Mouse (Mus musculus) MEL (cell line): ENCODE results near the gene Anp32e. TPM values are rescaled to one million over a fixed set of nuclear protein-coding genes. Genes with fewer than 3 reads are reported as not detected.

ENCODE experiments used
- DNase-seq: peaks from one replicate; pipeline ENCODE4 v3.0.0; 2011; ENCODE audit warnings: low read depth, low spot score
- H3K27ac ChIP-seq: 2 replicates; pipeline ENCODE4 v1.5.1; 2012; ENCODE audit warnings: low read depth, mild to moderate bottlenecking, control low read depth, low read length, moderate library complexity; ENCODE audit not compliant: control insufficient read depth
- H3K27me3 ChIP-seq, 2 experiments: fragments of 150-350 bp in 1 of 2; sonication (generic) in 1 of 2; 2 replicates each; pipeline ENCODE4 v1.6.1; 2012; ENCODE audit warnings: low read length in 2 of 2, mild to moderate bottlenecking in 2 of 2, improper control_type of control experiment in 1 of 2, moderate library complexity in 1 of 2; ENCODE audit not compliant: insufficient read depth in 2 of 2, control insufficient read depth in 1 of 2
- H3K36me3 ChIP-seq, 2 experiments: 2 replicates each; pipeline ENCODE4 v1.6.1; 2012 to 2014; ENCODE audit warnings: low read length in 2 of 2, improper control_type of control experiment in 1 of 2, inconsistent platforms in 1 of 2, mild to moderate bottlenecking in 1 of 2; ENCODE audit not compliant: insufficient read depth in 2 of 2, control insufficient read depth in 1 of 2
- H3K4me1 ChIP-seq, 2 experiments: fragments of 150-350 bp in 1 of 2; sonication (generic) in 1 of 2; 2 replicates each; pipeline ENCODE4 v1.6.1; 2012; ENCODE audit warnings: low read length in 2 of 2, improper control_type of control experiment in 1 of 2, mild to moderate bottlenecking in 1 of 2; ENCODE audit not compliant: insufficient read depth in 2 of 2, control insufficient read depth in 1 of 2
- H3K4me3 ChIP-seq, 2 experiments: fragments of 150-350 bp in 1 of 2; sonication (generic) in 1 of 2; 2 replicates each; pipeline ENCODE4 v1.5.1; 2012; ENCODE audit warnings: low read depth in 2 of 2, low read length in 2 of 2, mild to moderate bottlenecking in 2 of 2, moderate library complexity in 2 of 2, control low read depth in 1 of 2, improper control_type of control experiment in 1 of 2; ENCODE audit not compliant: control insufficient read depth in 1 of 2, insufficient read depth in 1 of 2
- H3K79me2 ChIP-seq: 2 replicates; pipeline ENCODE4 v1.6.1; 2012; ENCODE audit warnings: mild to moderate bottlenecking, low read length, moderate library complexity; ENCODE audit not compliant: control insufficient read depth, poor library complexity, insufficient read depth
- H3K9ac ChIP-seq: 2 replicates; pipeline ENCODE4 v1.6.1; 2012; ENCODE audit warnings: low read depth, mild to moderate bottlenecking, control low read depth, low read length, moderate library complexity; ENCODE audit not compliant: control insufficient read depth, poor library complexity, severe bottlenecking
- H3K9me3 ChIP-seq: fragments of 150-350 bp; sonication (generic); replicated peaks from 2 replicates; pipeline ENCODE4 v1.6.1; 2012; ENCODE audit warnings: mild to moderate bottlenecking, low read length, improper control_type of control experiment, moderate library complexity; ENCODE audit not compliant: insufficient read depth
- CTCF ChIP-seq, 3 experiments: IDR thresholded peaks in 2 of 3; conservative IDR thresholded peaks in 1 of 3; 2 replicates each; pipeline ENCODE4 v1.5.1; 2011 to 2012; ENCODE audit warnings: low read length in 3 of 3, low read depth in 2 of 3, mild to moderate bottlenecking in 2 of 3, improper control_type of control experiment in 1 of 3, inconsistent platforms in 1 of 3, mixed read lengths in 1 of 3, moderate library complexity in 1 of 3; ENCODE audit not compliant: control insufficient read depth in 1 of 3, insufficient read depth in 1 of 3, poor library complexity in 1 of 3, severe bottlenecking in 1 of 3
- ELF1 ChIP-seq: IDR thresholded peaks from 2 replicates; pipeline ENCODE4 v1.6.1; 2014; ENCODE audit warnings: low read depth, mild to moderate bottlenecking, inconsistent platforms, low read length, improper control_type of control experiment, moderate library complexity
- EP300 ChIP-seq, 2 experiments: IDR thresholded peaks; 2 replicates each; pipeline ENCODE4 v1.6.1; 2011; ENCODE audit warnings: improper control_type of control experiment in 2 of 2, low read length in 2 of 2, low read depth in 1 of 2, mild to moderate bottlenecking in 1 of 2
- ETS1 ChIP-seq: IDR thresholded peaks from 2 replicates; pipeline ENCODE4 v1.6.1; 2012; ENCODE audit warnings: low read depth, mild to moderate bottlenecking, inconsistent platforms, low read length, improper control_type of control experiment, moderate library complexity
- GABPA ChIP-seq: IDR thresholded peaks from 2 replicates; pipeline ENCODE4 v1.6.1; 2012; ENCODE audit warnings: low read depth, mild to moderate bottlenecking, inconsistent platforms, low read length, improper control_type of control experiment, moderate library complexity
- KAT2A ChIP-seq: conservative IDR thresholded peaks from 2 replicates; pipeline ENCODE4 v1.6.1; 2012; ENCODE audit warnings: low read depth, low read length, improper control_type of control experiment, inconsistent platforms
- MAX ChIP-seq: IDR thresholded peaks from 2 replicates; pipeline ENCODE4 v1.6.1; 2011; ENCODE audit warnings: low read length, improper control_type of control experiment
- MEF2A ChIP-seq: IDR thresholded peaks from 2 replicates; pipeline ENCODE4 v1.6.1; 2014; ENCODE audit warnings: low read depth, mild to moderate bottlenecking, inconsistent platforms, low read length, improper control_type of control experiment; ENCODE audit not compliant: poor library complexity, insufficient replicate concordance, severe bottlenecking; ENCODE audit errors: extremely low read depth
- MXI1 ChIP-seq: IDR thresholded peaks from 2 replicates; pipeline ENCODE4 v1.6.1; 2011; ENCODE audit warnings: mild to moderate bottlenecking, low read depth, low read length, improper control_type of control experiment
- MYB ChIP-seq: IDR thresholded peaks from 2 replicates; pipeline ENCODE4 v1.6.1; 2011; ENCODE audit warnings: mild to moderate bottlenecking, low read depth, low read length, improper control_type of control experiment
- MYC ChIP-seq: IDR thresholded peaks from 2 replicates; pipeline ENCODE4 v1.6.1; 2011; ENCODE audit warnings: low read depth, mild to moderate bottlenecking, low read length, improper control_type of control experiment, moderate library complexity
- NRF1 ChIP-seq: IDR thresholded peaks from 2 replicates; pipeline ENCODE4 v1.6.1; 2014; ENCODE audit warnings: low read depth, mild to moderate bottlenecking, inconsistent platforms, low read length, improper control_type of control experiment, moderate library complexity; ENCODE audit not compliant: poor library complexity, insufficient read depth, severe bottlenecking
- POLR2A ChIP-seq, 2 experiments: IDR thresholded peaks; 2 replicates each; pipeline ENCODE4 v1.6.1; 2011 to 2012; ENCODE audit warnings: low read length in 2 of 2, mild to moderate bottlenecking in 2 of 2, control low read depth in 1 of 2, improper control_type of control experiment in 1 of 2, low read depth in 1 of 2, moderate library complexity in 1 of 2; ENCODE audit not compliant: control insufficient read depth in 1 of 2, insufficient read depth in 1 of 2, poor library complexity in 1 of 2
- POLR2AphosphoS2 ChIP-seq: IDR thresholded peaks from 2 replicates; pipeline ENCODE4 v1.6.1; 2011; ENCODE audit warnings: low read length, improper control_type of control experiment
- SIN3A ChIP-seq: IDR thresholded peaks from 2 replicates; pipeline ENCODE4 v1.6.1; 2012; ENCODE audit warnings: low read length, improper control_type of control experiment, inconsistent platforms
- SMC3 ChIP-seq: IDR thresholded peaks from 2 replicates; pipeline ENCODE4 v1.6.1; 2011; ENCODE audit warnings: low read depth, low read length, improper control_type of control experiment
- TAL1 ChIP-seq: IDR thresholded peaks from 2 replicates; pipeline ENCODE4 v1.6.1; 2012; ENCODE audit warnings: mild to moderate bottlenecking, inconsistent platforms, low read length, moderate library complexity, mixed read lengths
- polyA plus RNA-seq, 2 experiments: library from polyadenylated mRNA; stranded (reverse) in 1 of 2; unstranded in 1 of 2; fragments of >175 nt in 1 of 2; fragments of >200 nt in 1 of 2; gene quantifications; 2 replicates each; pipeline versions ENCODE4 v1.2.1 to v1.2.4; 2012; ENCODE audit warnings: low replicate concordance in 2 of 2, low read depth in 1 of 2; ENCODE audit not compliant: insufficient read length in 2 of 2, insufficient read depth in 1 of 2, missing spikeins in 1 of 2
- total RNA-seq: library from RNA; depleted of rRNA; stranded (reverse); fragments of 300-350 nt; gene quantifications from 2 replicates; pipeline ENCODE4 v1.2.3, GENCODE M21; 2012

Gene Anp32e
- total and polyA plus RNA-seq, 3 experiments: 159 to 748 (median 412) TPM

- DNase-seq: no peak
- Histone ChIP-seq H3K4me1 (peaks cover 0 to 12% of the 10 kb centered on the region in 2 experiments; a peak in 2 of 4 replicates), H3K9me3 (no peaks in the 10 kb centered on the region), H3K79me2 (peaks cover 3% of the 10 kb centered on the region; the same call in 1 of the 2 replicates), H3K9ac (no peak overlapping the region), H3K36me3 (peaks cover 14 to 50% of the 10 kb centered on the region in 2 experiments), H3K27me3 (no peaks in the 10 kb centered on the region), H3K4me3 (no peak overlapping the region), H3K27ac (no peak overlapping the region)
- TF ChIP-seq CTCF (IDR thresholded peaks at IDR 0.05 in 2 of 3, conservative IDR thresholded peaks at IDR 0.05 in 1 of 3; ENCODE audit: control insufficient read depth in 1 of 3, insufficient read depth in 1 of 3, low read depth in 2 of 3, low read length in 3 of 3, poor library complexity in 1 of 3, severe bottlenecking in 1 of 3) (no peak), NRF1 (no peak), SMC3 (no peak), POLR2AphosphoS2 (no peak), MXI1 (no peak), TAL1 (no peak), ETS1 (no peak), MYC (no peak), SIN3A (no peak), EP300 (IDR thresholded peaks at IDR 0.05; ENCODE audit: low read depth in 1 of 2, low read length in 2 of 2) (no peak)
Measured at GRCm38 (mm10) chr3:95944742-95945141, 15.7 kb downstream of the Anp32e start.

GRCm38 (mm10) chr3:95945731-95946240 lies 16.7 kb downstream of the Anp32e start:
- Histone ChIP-seq H3K4me1 (peaks cover 0 to 12% of the 10 kb centered on the region in 2 experiments; a peak in 2 of 4 replicates), H3K36me3 (peaks cover 14 to 41% of the 10 kb centered on the region in 2 experiments), H3K9ac (no peak overlapping the region), H3K9me3 (no peaks in the 10 kb centered on the region), H3K79me2 (peaks cover 1% of the 10 kb centered on the region), H3K4me3 (no peak overlapping the region), H3K27me3 (no peaks in the 10 kb centered on the region), H3K27ac (no peak overlapping the region)
- no peak for TF ChIP-seq MYB
- TF ChIP-seq POLR2A (IDR thresholded peaks at IDR 0.05; ENCODE audit: control insufficient read depth in 1 of 2, insufficient read depth in 1 of 2, low read depth in 1 of 2, low read length in 2 of 2, poor library complexity in 1 of 2): no peak
- no peak for TF ChIP-seq MAX
- TF ChIP-seq GABPA: no peak
- no peak for TF ChIP-seq SMC3
- TF ChIP-seq SIN3A: no peak
- TF ChIP-seq MEF2A: no peak
- no peak for TF ChIP-seq TAL1
- TF ChIP-seq ELF1: no peak
- TF ChIP-seq KAT2A: no peak
- no peak for DNase-seq
